Mouse (Mus musculus): Measurements from ENCODE around the gene Rbmx. TPM values are rescaled to one million over a fixed set of nuclear protein-coding genes. Genes with fewer than 3 reads are reported as not detected.

The Rbmx gene
- 11.0 and 15.3 TPM in 2 replicates for polyA plus RNA-seq (2012; rRNA removed)

GRCm38 (mm10) chrX:57392367-57393246 is at the start of gene Rbmx:
Gene Rbmx, minus strand, starts transcription at chrX:57393036.

DNA sequence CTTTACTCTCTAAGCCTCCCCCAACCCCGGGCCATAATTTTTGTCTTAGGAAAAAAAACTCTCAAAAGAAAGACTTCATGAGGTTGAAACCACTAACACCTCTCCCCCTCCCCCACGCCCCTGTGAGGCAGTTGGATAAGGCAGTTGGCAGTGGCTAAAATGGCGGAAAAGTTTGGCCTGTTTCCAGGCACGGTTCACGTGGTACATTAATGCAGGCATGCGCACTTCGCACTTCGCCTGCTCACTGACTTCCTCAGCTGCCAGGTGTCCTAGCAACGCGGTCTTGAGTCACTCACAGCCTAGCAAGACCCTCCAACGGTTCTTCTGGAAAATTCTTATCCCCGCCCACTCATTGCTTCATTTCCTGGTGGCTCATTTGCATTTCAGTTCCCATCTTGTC is 15.9 kb upstream of the Rbmx start, which contains the start of gene Gm364:
Gene Gm364 (plus strand): TSS at position 386 of the 400 bp plus-strand sequence.

DNA sequence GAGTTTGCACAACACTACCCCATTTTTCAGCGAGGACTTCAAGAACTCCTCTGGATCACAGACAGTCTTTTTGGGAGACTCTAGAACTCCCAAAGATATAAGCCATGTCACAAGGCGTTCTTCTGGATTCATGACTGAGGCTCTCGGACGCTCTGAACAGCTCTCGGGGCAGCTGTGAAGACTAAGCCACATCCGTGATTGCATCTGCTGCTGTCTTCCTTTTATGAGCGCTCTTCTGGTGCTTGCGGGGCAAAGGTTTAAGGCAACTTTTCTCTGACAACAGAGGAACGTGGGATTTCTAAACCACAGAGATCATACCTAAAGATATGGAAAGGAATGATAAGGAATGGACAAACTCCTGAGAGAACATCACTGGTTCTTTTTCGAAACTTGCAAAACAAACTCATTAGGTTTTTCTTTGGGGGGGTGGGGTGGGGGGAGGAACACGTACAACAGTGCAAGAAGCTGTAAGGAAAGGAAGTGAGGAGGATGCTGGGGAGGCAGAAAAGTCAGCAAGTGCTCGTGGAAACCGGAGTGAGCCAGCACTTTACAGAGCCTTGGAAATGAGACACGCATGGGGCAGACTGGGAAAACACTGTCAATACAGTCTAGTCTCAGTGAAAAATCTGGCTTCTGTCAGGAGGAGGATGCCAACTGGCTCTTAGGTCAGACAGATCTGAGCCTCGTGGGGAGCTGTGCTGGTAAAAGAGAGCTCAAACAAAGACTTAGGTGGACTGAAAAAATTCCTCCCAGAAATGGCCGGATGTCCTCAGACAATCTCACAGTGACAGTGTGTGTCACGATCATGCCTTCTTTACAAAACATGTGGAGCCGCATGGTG is 54.2 kb downstream of the Rbmx start, which contains the start of gene Arhgef6:
Gene Arhgef6 (minus strand): TSS at position 359 of the 841 bp plus-strand sequence.

Other genes with a start within 250 kb of the Rbmx start
- gene Cd40lg, start 180.9 kb downstream of the Rbmx start, polyA plus RNA-seq (2012; rRNA removed) = not detected in 2 replicates
- 11.3 and 15.5 TPM in 2 replicates for gene Arhgef6, start 54.3 kb downstream of the Rbmx start, polyA plus RNA-seq (2012; rRNA removed)
- 0.09 TPM in 1 of 2 replicates, not detected in the other for gene Gm364, start 16.1 kb upstream of the Rbmx start, polyA plus RNA-seq (2012; rRNA removed)
- gene Gpr101, start 110.7 kb upstream of the Rbmx start, polyA plus RNA-seq (2012; rRNA removed) = not detected in 2 replicates

Data from ovary, adult 2 months (tissue).